Mouse (Mus musculus) brain, embryonic 18.5 days (tissue): ENCODE measurements around the gene Rnf214.
A peak's percentile ranks its signal among the peaks of the same experiment; 100 is the strongest.
"Not testable (repeated sequence)": the region's sequence is repeated elsewhere in the genome, so short reads cannot be mapped to it uniquely, and the experiment has no call there.

Experiments
- DNase-seq: peaks from one replicate; pipeline ENCODE4 v3.0.0-alpha.2; 2012; ENCODE audit warnings: low read depth, low spot score

The Rnf214 gene

DNA sequence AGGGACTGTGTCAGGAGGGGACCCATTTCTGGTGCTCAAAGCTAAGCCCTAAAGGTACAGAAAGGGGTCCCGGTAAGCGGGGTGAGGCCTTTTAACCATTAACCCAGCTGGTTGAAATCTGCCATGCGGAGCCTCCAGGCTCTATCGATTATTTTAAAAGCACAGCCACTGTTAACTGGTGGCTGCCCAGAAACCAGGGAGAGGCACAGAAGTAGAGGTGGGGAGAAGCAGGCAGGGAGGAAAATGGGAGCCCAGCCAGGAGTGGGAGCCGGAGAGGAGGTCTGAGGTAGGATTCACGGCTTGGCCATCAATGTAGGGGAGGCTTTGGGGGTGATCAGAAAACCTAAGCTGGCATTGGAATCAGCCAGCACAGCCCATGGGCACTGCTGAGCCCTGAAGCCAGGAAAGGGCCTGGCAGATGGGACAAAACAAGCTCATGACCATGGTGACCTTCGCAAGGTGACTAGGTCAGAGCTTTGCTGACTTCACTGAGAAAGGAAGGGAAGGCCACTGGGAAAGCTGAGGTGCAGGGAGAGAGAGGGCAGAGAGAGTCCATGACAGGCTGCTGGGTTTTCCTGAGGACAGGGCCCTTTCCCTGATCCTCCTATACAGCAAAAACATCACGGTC lies 56.1 kb downstream of the Rnf214 start:
- no peak for DNase-seq

DNA sequence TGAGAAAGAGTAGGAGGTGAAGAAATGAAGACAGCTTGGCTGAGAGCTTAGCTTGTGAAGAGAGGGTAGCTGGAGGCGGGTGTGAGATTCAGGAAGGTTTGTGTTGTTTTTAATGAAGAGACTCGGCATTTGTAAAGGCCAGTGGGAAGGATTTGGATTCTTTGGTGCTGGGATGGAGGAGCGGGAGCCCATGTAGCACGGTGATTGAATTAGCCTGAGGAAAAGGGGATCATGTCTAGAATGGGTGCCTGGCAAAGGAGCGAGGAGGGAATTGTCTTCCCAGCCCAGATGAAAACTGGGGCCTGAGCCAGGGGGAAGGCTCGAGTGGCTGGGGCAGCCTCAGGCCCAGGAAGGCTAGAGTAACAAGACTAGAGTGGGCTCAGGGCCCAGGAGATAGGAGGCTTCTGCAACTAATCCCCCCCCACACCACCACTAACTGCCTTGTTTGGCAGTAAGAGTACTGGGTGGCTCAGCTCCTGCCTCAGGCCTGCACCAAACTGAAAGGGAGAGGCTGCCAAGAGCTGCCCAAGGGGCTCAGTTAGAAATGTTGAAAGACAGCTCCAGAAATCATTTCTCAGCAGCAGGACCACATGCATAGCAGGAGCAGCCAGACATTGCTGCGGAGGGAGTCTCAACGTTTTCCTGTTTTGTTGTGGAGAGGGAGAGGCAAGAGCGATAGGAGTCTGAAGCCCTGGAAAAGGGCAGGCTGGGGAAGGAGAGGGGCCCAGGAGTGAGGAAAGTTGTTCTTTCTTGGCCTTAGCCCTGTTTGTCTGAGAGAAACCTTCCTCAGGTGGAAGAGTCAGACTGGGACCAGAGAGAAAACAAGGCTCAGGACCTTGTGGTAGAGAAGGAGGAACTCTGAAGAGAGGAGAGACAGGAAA lies 56.9 kb downstream of the Rnf214 start:
- DNase-seq: no peak

DNA sequence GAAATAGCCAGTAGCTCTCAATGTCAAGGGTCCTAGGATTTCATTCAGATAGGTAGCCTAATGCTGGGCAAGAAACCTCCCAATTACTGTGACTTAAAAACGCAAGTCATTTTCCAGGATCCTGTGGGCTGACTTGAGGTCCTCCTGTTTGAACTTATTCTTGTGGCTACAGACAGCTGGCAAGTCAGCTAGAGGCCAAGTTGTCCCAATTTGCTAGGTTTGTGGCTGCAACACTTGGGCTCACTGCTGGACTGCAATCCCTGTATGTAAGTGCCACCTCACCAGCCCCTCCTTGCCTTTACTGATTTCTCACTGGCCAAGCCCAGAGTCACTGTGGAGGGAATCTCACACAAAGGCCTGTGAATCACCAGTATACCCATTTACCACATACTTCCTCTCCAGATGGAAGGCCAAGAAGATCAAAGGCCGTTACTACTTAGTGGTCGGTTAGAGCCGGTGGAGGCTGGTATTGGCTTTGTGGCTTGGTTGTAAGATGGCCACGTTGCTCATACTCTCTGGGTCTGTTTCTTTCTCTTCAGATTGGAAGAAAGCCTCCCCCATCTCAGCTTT lies 59.7 kb downstream of the Rnf214 start:
- DNase-seq: no peak

DNA sequence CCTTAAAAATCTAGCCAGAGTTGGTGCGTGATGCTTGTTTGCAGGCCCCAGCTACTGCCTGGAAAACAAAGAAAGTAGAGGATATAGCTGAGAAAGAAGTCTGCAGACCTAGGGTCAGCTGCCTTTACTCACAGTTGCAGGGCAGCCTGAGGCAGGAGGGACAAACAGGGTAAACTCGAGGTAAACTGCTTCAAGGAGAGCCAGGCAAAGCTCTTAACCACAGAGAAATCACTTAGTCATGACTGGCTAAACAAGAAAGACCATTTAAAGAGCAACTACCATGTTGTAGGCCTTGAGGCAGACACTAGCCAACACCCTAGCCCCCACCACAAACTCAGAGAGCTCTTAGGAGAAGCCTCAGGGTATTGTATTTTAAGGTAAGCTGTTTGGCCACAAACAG lies 60.5 kb downstream of the Rnf214 start:
- DNase-seq: not testable (repeated sequence)

DNA sequence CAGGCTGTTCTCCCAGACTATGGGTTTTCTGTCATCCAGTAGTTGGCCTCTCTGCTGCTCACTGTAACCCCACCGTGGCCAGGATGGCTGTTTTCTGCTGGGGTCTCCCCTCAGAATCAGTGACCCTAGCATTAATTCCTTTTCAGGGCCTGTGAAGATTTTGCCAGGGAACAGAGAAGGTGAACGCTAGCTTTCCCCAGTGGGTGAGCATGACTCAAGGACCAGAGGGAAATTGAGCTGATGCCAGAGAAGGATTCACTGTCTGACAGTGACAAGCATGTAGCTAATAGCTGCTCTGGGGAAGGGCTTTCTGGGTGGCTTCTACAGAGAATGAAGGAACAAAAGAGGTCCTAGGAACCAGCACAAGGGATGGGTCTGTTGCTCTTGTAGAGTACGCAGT lies 61.2 kb downstream of the Rnf214 start:
- no peak for DNase-seq

DNA sequence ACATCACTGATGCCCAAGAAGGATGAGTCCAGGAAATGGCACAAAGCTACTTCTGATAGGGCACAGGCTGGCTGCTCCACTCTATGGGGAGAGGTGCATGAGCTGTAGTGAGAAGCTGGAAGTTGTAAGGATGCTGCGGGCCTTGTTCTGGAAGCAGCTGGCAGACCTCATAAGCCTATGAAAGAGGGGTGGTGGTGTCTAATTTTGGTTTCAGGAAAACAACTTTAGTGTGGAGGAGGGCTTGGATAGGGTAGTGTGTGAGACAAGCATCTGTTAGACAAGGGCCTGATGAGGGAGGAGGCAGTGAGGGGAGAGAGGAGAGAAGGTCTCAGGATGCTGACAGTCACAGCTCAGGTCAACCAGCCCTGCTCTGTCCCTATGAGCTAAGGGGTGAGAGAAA lies 62.9 kb downstream of the Rnf214 start:
- DNase-seq: no peak

DNA sequence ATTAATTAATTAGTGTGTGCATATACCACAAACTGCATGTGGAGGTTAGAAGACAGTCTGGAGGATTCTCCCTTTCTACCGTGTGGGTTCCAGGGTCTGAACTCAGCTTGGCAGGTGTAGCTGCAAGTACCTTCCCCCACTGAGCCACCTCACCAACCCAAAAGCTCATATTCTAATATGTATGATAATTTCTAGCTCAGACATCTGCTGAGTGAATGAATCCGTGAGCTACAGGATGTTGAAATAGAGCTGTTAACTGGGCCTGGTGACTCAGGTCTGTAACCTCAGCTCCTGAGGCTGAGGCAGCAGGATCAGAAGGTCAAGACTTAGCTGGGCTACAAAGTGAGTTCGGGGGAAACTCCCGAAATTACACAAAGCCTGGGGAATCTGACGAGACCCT lies 63.7 kb downstream of the Rnf214 start:
- DNase-seq: no peak

DNA sequence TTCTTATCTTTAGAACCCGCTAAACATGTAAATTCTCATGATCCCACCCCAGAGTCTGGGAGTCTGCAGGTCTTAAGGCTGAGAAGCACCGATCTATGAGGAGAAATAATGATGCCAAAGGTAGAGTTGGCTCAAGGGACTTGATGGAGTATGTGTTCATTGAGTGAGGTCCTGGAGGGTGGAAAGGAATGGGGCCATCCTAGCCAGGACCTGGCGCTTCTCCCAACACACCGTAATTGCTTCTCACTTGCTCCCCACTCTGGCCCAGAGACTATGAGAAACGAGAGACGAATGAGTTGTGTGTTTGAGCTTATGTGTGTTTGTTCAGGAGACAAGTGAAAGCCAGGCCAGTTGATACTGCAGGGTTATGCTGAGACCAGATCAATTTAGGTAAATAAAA lies 65.3 kb downstream of the Rnf214 start:
- no peak for DNase-seq

DNA sequence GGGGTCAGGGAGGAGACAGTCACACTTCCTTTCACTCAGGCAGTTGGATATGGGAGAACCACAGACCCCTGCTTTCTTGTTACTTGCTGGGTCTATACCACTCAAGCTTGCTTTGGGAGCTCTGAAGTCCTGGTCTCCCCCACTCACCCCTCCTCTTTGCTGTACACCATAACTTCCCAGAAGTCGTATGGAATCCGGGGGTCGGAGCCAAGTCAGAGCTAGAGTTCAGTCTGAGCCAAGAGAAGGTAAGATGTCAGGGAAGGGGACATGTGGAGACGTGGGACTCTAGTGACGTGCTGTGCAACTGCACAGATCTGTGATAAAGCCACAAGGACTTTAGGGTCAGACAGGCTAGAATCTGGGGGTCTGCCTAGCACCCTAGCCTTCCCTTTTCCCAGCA lies 66.4 kb downstream of the Rnf214 start:
- no peak for DNase-seq

DNA sequence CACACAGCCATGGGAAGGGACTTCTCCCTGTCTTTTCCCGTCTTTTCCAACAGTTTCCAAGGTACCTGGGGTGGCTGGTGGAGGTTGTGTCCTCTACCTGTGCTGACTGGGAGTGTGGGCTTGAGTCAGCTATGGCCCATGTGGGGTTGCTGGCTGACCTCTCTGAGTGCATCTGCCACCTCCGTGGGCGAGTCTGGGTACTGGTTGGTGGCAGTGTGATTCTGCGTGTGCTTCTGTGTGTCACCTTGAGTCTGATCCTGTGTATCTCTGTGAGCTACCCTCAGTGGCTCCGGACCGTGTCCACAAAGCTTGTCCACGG lies 66.8 kb downstream of the Rnf214 start:
- DNase-seq: no peak

DNA sequence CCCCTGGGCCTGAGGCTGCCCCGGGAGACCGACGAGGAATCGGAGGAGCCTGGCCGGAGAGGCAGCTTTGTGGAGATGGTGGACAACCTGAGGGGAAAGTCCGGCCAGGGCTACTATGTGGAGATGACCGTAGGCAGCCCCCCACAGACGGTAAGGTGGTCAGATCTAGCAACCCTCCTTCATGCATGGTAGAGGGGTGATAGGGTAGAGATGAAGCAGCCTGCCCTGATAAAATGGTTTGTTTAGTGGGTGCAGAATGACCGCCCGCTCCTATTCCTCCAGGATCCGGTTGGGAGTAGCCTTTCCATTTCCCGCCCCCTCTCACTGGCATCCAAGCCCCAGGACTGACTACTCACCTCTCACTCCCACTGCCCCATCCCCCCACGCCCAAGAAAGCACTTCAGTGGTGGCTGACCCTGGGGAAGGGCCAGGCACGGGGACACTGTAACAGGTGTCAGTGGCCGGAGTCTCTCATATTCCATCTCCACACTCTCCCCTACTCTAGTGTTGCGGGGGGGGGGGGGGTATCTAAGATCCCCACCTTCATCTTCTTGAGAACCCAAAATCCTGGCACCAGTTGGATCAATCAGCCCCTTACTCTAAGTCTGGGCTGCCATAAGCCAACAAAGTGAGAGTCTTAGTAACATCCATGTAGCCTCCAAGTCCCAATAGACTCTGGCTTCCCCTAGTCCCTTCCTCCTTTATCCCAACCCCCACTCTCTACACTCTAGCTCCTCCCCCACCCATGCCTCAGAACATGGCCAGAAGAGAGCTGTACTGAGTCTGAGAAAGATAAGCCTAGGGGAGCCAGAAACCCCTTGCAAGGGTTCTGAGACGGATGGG lies 67.4 kb downstream of the Rnf214 start:
- DNase-seq: no peak

DNA sequence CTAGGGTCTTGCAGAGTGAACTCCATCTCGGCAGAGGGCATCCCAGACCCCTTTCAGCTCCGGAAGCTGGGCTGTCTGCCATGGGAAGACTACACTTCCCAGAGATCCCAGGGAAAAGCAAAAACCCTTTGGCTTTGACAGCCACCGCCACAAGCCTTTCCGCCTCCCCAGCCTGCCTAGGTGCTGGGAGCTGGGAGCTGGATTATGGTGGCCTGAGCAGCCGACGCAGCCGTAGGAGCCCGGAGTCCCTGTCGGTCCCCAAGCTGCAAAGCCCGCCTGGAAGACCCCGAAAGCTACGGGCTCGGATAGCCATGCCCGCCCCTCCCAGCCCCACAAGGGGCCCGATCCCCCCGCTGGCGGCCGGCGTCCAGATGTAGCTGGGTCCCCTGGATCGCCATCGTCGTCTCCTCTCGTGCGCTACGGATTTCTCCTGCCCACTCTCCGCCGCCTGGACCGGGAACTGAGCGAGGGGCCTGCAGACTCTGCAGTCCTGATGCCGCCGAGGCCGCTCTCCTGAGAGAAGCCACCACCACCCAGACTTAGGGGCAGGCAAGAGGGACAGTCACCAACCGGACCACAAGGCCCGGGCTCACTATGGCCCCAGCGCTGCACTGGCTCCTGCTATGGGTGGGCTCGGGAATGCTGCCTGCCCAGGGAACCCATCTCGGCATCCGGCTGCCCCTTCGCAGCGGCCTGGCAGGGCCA lies 68.1 kb downstream of the Rnf214 start, which contains the start of gene Bace1:
TSS of gene Bace1 (plus strand) at position 147 of the 705 bp plus-strand sequence.
- DNase-seq: peak; percentile 87

DNA sequence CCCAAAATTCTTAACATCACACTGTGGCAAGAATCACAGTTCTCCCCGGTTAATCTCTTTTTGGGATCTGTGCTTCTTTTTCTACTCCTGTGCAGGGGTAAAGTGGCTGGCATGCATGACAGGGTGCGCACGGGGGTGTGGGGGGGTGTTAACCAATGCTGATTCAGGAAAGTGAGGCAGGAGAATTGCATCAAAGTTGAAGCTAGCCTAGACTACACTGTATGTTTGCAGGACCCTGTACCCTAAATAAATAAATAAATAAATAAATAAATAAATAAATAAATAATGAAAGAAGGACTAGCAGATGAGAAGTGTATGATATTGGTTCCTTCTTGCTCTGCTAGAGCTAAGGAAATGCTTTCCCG lies 68.7 kb downstream of the Rnf214 start:
- no peak for DNase-seq

DNA sequence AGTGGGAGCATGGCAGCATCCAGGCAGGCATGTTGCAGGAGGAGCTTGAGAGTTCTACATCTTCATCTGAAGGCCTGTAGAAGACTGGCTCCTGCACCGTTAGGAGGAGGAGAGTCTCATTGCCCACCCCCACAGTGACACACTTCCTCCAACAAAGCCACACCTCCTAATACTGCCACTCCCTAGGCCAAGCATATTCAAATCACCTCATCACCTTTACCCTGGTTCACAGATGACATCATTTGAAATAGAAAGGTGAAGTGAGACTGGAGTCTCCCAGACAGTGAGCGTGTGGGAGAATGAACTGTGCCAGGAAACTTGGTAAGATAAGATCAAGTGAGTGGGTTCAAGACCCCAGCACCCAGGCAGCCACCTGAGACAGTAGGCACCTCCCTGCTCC lies 73.2 kb downstream of the Rnf214 start:
- DNase-seq: no peak

DNA sequence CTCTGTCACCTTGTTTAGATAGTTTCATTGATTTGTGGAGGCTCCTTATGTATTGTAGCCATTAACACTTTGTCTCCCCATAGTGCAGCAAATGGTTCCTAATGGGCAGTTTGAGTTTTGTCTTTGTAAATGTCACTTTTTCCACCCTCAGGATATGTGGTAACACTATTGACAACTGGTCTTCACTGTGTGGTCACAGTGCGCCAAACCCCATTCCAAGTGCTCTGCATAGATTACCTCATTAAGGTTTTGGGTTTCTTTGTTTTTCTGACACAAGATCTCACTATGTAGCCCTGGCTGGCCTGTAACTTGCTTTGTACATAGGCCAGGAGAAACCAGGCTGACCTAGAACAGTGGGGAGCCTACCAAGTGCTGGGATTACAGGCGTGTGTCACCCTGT lies 73.8 kb downstream of the Rnf214 start:
- no peak for DNase-seq

DNA sequence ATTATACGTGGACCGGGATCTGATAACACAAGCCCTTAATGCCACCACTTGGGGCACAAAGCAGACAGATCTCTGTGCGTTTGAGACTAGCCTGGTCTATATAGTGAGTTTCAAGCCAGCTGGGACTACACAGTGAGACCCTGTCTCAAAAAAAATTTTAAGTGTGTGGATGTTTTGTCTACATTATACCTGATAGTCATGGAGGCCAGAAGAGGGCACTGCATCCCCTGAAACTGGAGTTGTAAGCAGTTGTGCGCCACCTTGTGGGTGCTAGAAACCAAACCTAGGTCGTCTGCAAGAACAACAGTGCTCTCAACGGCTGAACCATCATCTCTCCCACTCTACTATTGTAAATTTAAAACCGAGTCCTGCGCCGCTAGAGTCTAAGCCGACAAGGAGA lies 77.6 kb downstream of the Rnf214 start:
- peak; percentile 80 for DNase-seq

DNA sequence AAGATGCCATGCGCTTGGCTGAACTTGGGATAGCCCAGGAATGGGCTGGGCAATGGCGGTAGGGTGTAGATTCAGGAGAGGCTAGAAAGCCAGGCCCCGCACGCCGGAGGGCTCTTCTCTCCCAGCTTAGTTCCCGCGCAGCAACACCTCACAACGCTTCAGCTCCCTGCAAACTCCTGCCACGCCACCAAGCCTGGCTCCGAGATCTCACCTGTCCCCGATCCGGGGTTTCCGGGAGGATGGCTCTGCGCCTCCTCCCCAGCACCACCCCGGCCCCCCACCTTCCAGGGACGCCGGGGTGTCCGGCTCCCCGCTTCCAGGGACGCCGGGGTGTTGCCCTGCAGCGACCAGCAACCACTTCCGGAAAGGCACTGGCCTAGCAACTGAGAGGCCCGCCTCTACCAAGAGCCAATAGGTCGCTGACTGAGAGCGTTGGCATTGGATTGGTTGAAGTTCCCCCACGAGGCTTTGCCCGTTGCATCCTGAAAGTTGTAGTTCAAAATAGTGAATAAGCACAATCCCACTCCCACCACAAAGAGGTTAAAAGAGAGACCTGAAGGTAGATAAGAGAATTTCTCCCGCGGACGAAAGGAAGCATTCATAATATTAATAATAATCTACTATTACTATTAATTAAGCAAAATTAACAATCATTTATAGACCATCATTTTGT lies 78.3 kb downstream of the Rnf214 start, which contains the start of gene Cep164:
TSS of gene Cep164 (minus strand) at position 401 of the 673 bp plus-strand sequence.
- peak; percentile 86 for DNase-seq

DNA sequence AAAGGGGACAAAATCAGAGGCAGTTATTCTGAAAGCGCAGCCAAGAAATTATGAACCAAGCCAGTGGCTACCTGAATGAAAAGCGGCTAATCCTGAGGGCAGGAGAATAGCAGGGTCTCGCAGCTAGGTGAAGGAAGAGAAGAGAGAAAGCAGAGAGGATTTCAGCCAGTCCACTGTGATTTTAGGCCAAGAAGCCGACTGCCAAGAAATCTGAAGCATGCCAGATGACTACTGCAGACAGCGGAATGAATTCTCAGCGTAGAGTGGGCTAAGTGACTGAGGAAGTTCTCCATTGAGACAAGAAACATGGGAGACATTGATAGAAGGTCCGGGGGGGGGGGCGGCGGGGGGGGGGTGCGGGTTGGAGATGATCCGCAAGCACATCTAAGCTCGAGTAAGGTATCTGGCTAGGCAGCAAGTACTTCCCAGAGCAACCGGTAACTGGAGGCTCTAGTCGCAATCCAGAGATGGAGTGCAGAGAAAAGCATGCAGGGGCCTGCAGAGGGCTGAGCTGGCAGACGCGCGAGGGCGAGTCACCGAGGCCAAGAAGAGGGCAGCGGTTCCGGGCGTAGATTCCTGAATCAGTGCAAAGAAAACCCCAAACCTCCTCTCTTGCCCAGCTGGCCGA lies 78.9 kb downstream of the Rnf214 start:
- no peak for DNase-seq

DNA sequence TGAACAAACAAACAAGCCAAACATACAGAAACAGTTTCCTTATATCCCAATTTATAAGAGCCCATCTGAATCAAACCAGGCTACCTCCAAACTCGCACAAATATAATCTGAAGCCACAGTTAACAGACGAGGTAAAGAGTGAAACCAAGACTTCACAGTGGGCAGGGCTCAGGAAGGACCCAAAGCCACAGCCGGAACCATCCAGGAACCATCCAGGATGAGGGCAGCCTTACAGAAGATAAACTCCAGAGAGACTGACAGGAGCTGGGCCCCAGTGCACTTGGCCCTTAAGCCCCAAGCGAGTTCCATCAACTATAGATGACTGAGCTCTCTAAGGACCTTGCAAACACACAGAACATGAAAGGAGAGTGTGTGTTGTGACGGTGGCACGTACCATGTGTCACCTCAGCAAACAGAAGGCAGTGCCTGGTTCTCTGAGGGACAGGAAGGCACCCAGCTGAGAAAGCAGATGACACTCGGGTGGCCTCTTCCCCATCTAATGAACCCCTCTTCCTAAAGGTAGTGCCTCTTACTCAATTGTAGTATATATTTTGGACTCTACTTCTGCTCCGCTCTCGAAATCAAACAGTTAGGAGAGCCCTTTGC lies 88.2 kb downstream of the Rnf214 start:
- no peak for DNase-seq

DNA sequence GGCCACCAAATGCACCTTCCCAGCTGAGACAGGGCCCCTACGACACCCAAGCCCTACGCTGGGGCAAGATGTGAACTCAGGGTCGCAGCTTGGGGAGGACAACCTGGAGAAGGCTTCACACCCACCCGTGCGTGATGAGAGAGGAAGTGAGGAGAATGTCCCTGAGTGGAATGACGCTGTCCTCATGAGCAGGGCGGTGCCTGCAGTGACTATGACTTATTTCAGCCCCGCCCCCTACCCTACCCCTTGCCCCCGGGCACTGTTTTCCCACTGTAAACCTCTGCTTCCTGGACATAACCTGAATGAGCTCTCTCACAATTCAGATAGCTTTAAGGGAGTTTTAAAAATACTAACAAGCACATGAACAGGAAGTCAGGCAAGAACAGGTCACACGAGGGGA lies 91.2 kb downstream of the Rnf214 start:
- no peak for DNase-seq
